Mouse (Mus musculus) hindbrain, embryonic 12.5 days (tissue): ENCODE data around the gene Gnl2. TPM values are rescaled to one million over a fixed set of nuclear protein-coding genes. Genes with fewer than 3 reads are reported as not detected.

Experiments used
- ATAC-seq: fragments of 200-750 bp; cut with Nextera tagmentation; 2 replicates; pipeline ENCODE4 v1.8.0; 2017; ENCODE audit warnings: moderate TSS enrichment; ENCODE audit not compliant: low FRiP score
- H3K27ac ChIP-seq: fragments of 300-500 bp; sonication (generic); 2 replicates; pipeline ENCODE4 v1.5.1; 2016; ENCODE audit warnings: mild to moderate bottlenecking
- H3K27me3 ChIP-seq: fragments of 300-500 bp; sonication (generic); 2 replicates; pipeline ENCODE4 v1.6.1; 2016; ENCODE audit warnings: mild to moderate bottlenecking
- H3K36me3 ChIP-seq: fragments of 300-500 bp; sonication (generic); 2 replicates; pipeline ENCODE4 v1.6.1; 2016; ENCODE audit warnings: mild to moderate bottlenecking
- H3K4me1 ChIP-seq: fragments of 300-500 bp; sonication (generic); 2 replicates; pipeline ENCODE4 v1.6.1; 2016
- H3K4me2 ChIP-seq: fragments of 300-500 bp; sonication (generic); replicated peaks from 2 replicates; pipeline ENCODE4 v1.6.1; 2016; ENCODE audit warnings: mild to moderate bottlenecking
- H3K4me3 ChIP-seq: fragments of 300-500 bp; sonication (generic); 2 replicates; pipeline ENCODE4 v1.5.1; 2016; ENCODE audit warnings: mild to moderate bottlenecking
- H3K9ac ChIP-seq: fragments of 300-500 bp; sonication (generic); 2 replicates; pipeline ENCODE4 v1.6.1; 2016; ENCODE audit warnings: mild to moderate bottlenecking, moderate library complexity
- H3K9me3 ChIP-seq: fragments of 300-500 bp; sonication (generic); replicated peaks from 2 replicates; pipeline ENCODE4 v1.6.1; 2016; ENCODE audit warnings: mild to moderate bottlenecking
- WGBS: fragments of 180-500 bp; shearing (Covaris S2); methylation state at CpG from one replicate; pipeline ENCODE4 v1.1.7; 2016; 5-methylcytosine and 5-hydroxymethylcytosine counted together
- polyA plus RNA-seq: library from polyadenylated mRNA; unstranded; fragments of >200 nt; fragmentation: Nextera tagmentation; extraction: Ambion mirVana; gene quantifications from 2 replicates; pipeline ENCODE4 v1.2.1, GENCODE M21; 2016

Gnl2 gene
- polyA plus RNA-seq, 1 experiment from 2014 or later, result 96.6 TPM

GRCm38 (mm10) chr4:125101334-125101733, 84.9 kb downstream of the Gnl2 start:
- H3K9ac ChIP-seq, result no peak overlapping the region
- 76% methylated on average over 13 of the region's 13 CpGs for WGBS
- no peaks in the 10 kb centered on the region for H3K27me3 ChIP-seq
- peaks cover 5% of the 10 kb centered on the region; the same call in 1 of the 2 replicates for H3K4me1 ChIP-seq
- H3K9me3 ChIP-seq, result no peaks in the 10 kb centered on the region
- H3K4me3 ChIP-seq, result no peak overlapping the region
- H3K4me2 ChIP-seq, result no peak overlapping the region
- no peak for ATAC-seq
- peaks cover 28% of the 10 kb centered on the region for H3K36me3 ChIP-seq
- H3K27ac ChIP-seq, result no peak overlapping the region

Other genes with a start within 250 kb of the Gnl2 start
- gene Mtf1, start 214.5 kb upstream of the Gnl2 start, polyA plus RNA-seq, result 12.4 and 13.7 TPM in 2 replicates
- 44.4 and 48.5 TPM in 2 replicates for gene Yrdc, start 165.9 kb upstream of the Gnl2 start, polyA plus RNA-seq
- gene 1110065P20Rik, start 165.4 kb upstream of the Gnl2 start, polyA plus RNA-seq, result 77.6 and 84.0 TPM in 2 replicates
- 4.4 and 7.3 TPM in 2 replicates for gene Maneal, start 154.4 kb upstream of the Gnl2 start, polyA plus RNA-seq
- gene Epha10, start 135.7 kb upstream of the Gnl2 start, polyA plus RNA-seq, result 6.8 and 7.5 TPM in 2 replicates
- gene 9930104L06Rik, start 79.5 kb upstream of the Gnl2 start, polyA plus RNA-seq, result 16.7 and 18.1 TPM in 2 replicates
- gene Cdca8, start 77.3 kb upstream of the Gnl2 start, polyA plus RNA-seq, result 130 and 135 TPM in 2 replicates
- 7.0 and 9.1 TPM in 2 replicates for gene Rspo1, start 30.2 kb upstream of the Gnl2 start, polyA plus RNA-seq
- gene Dnali1, start 49.1 kb downstream of the Gnl2 start, polyA plus RNA-seq, result 1.2 and 1.7 TPM in 2 replicates
- 32.6 and 33.4 TPM in 2 replicates for gene Snip1, start 50.1 kb downstream of the Gnl2 start, polyA plus RNA-seq
- gene Meaf6, start 68.5 kb downstream of the Gnl2 start, polyA plus RNA-seq, result 118 and 130 TPM in 2 replicates
- 0.40 and 0.50 TPM in 2 replicates for gene Zc3h12a, start 111.3 kb downstream of the Gnl2 start, polyA plus RNA-seq